Comparison of ENCODE assay signal across 10 mouse cellular contexts in the genomic region with DNA sequence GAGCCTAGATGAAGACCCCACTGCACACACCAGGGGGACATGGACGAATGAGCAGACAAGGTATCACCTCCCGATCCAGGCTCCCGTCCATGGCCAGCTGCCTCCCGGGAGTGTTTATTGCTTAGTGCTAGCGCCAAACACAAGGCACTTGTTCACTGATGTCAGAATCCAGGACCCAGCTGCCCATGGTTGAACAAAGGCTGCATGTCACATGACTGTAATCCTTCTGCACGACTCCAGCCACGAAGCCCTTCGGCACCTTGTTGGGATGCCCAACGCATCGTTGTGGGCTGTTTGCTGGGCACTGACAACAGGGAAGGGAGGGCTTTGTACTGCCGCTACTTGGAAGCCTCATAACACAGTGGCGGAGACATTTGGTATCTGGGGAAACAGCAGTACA. TPM values are rescaled to one million over a fixed set of nuclear protein-coding genes. Genes with fewer than 3 reads are reported as not detected.
DNase-seq lines count a peak whose midpoint lies in the region; ATAC-seq and TF ChIP-seq lines count a peak whose summit lies in the region.
"Had no signal": no experiment of that assay in that cellular context is flagged by ENCODE, and none has a peak within 500 bp of the region (broad histone marks: within the 10 kb centered on the region; RNA-seq: fewer than 3 reads in every experiment).

Gene B230104I21Rik (plus strand): TSS at position 367 of the 400 bp plus-strand sequence.

- peaks cover 22 to 37% of the 10 kb centered on the region in 2 experiments for H3K4me1 ChIP-seq in heart, embryonic 14.5 days (ENCODE audit: control insufficient read depth in 2 of 2, insufficient read depth in 2 of 2, low read length in 2 of 2)
- H3K4me1 ChIP-seq in embryonic facial prominence, embryonic 10.5 days = peaks cover 70% of the 10 kb centered on the region
- 0 out of 2 replicates have a peak, but pooled peaks cover 6% of the 10 kb centered on the region for H3K4me1 ChIP-seq in hindbrain, postnatal 0 days (ENCODE audit: insufficient read depth, low read length)
- peaks cover 5% of the 10 kb centered on the region for H3K4me1 ChIP-seq in limb, embryonic 15.5 days

- H3K4me2 ChIP-seq in heart, embryonic 14.5 days (ENCODE audit: low read length) = peak within 1 kb of the TSS; percentile 50
- H3K4me2 ChIP-seq in hindbrain, postnatal 0 days (ENCODE audit: low read depth, low read length) = peak within 1 kb of the TSS; percentile 40
- peak within 1 kb of the TSS; percentile 35 for H3K4me2 ChIP-seq in limb, embryonic 15.5 days

- H3K9ac ChIP-seq in heart, embryonic 14.5 days (ENCODE audit: low read length) = no peak within 1 kb of the TSS; the same call in 1 of the 2 replicates
- no peak within 1 kb of the TSS for H3K9ac ChIP-seq in hindbrain, postnatal 0 days (replicated peaks; ENCODE audit: low read length)
- H3K9ac ChIP-seq in limb, embryonic 15.5 days = no peak within 1 kb of the TSS

- DNase-seq in heart, postnatal 4 days = no peak
- DNase-seq in embryonic facial prominence, embryonic 10.5 days (ENCODE audit: low spot score) = no peak
- peak; percentile 73 for DNase-seq in hindbrain, postnatal 0 days (ENCODE audit: low spot score)
- peak; percentile 30 for DNase-seq in right cerebral cortex, postnatal 4 days
- DNase-seq in T-cell, adult 2 months (ENCODE audit: low spot score) = no peak
- no peak for DNase-seq in ovary, postnatal 14 days (ENCODE audit: low spot score)

- H3K27ac ChIP-seq in heart, embryonic 14.5 days (replicated peaks in 1 of 2; ENCODE audit: control insufficient read depth in 1 of 2, insufficient read depth in 1 of 2, low read depth in 2 of 2, low read length in 2 of 2) = peak within 1 kb of the TSS; percentile 70 to 75
- H3K27ac ChIP-seq in embryonic facial prominence, embryonic 10.5 days (replicated peaks) = peak within 1 kb of the TSS; percentile 85
- peak within 1 kb of the TSS; percentile 56; the same call in 1 of the 2 replicates for H3K27ac ChIP-seq in hindbrain, postnatal 0 days
- H3K27ac ChIP-seq in limb, embryonic 15.5 days = peak within 1 kb of the TSS; percentile 28; the same call in 1 of the 2 replicates

- H3K36me3 ChIP-seq in heart, embryonic 14.5 days (ENCODE audit: control insufficient read depth, insufficient read depth, low read length) = peaks cover 27% of the 10 kb centered on the region
- H3K36me3 ChIP-seq in embryonic facial prominence, embryonic 10.5 days (replicated peaks) = peaks cover 72% of the 10 kb centered on the region
- no peaks in the 10 kb centered on the region for H3K36me3 ChIP-seq in hindbrain, postnatal 0 days (ENCODE audit: insufficient read depth, low read length)
- H3K36me3 ChIP-seq in limb, embryonic 15.5 days = peaks cover 9% of the 10 kb centered on the region; the same call in 1 of the 2 replicates
- H3K36me3 ChIP-seq: G1E had no signal

- no peak for ATAC-seq in heart, embryonic 14.5 days (ENCODE audit: insufficient number of reproducible peaks, insufficient read depth, low FRiP score, low read depth)
- ATAC-seq in hindbrain, postnatal 0 days = peak; percentile 85
- ATAC-seq in limb, embryonic 15.5 days (ENCODE audit: insufficient number of reproducible peaks, low FRiP score, low TSS enrichment, low read depth) = no peak

- no peaks in the 10 kb centered on the region for H3K9me3 ChIP-seq in heart, embryonic 14.5 days (ENCODE audit: control insufficient read depth, low read length)
- H3K9me3 ChIP-seq in embryonic facial prominence, embryonic 10.5 days = no peaks in the 10 kb centered on the region
- H3K9me3 ChIP-seq in hindbrain, postnatal 0 days (ENCODE audit: low read length) = no peaks in the 10 kb centered on the region
- H3K9me3 ChIP-seq in limb, embryonic 15.5 days = no peaks in the 10 kb centered on the region

- peak within 1 kb of the TSS in 1 of 2 experiments; percentile 10; a peak in 2 of 4 replicates for H3K4me3 ChIP-seq in heart, embryonic 14.5 days (ENCODE audit: control insufficient read depth in 1 of 2, insufficient read depth in 1 of 2, low read depth in 1 of 2, low read length in 2 of 2)
- H3K4me3 ChIP-seq in embryonic facial prominence, embryonic 10.5 days = peak within 1 kb of the TSS; percentile 27; the same call in 1 of the 2 replicates
- H3K4me3 ChIP-seq in hindbrain, postnatal 0 days (ENCODE audit: low read length) = no peak within 1 kb of the TSS
- peak within 1 kb of the TSS; percentile 17 for H3K4me3 ChIP-seq in limb, embryonic 15.5 days

- TF ChIP-seq CTCF in hindbrain, postnatal 0 days (IDR thresholded peaks at IDR 0.05; ENCODE audit: low read depth) = no peak

- WGBS in heart, embryonic 14.5 days = 70% methylated on average over 12 of the region's 12 CpGs
- WGBS in embryonic facial prominence, embryonic 10.5 days = 80% methylated on average over 12 of the region's 12 CpGs
- 27% methylated on average over 12 of the region's 12 CpGs for WGBS in hindbrain, postnatal 0 days
- 61% methylated on average over 12 of the region's 12 CpGs for WGBS in limb, embryonic 15.5 days

- no peaks in the 10 kb centered on the region for H3K27me3 ChIP-seq in heart, embryonic 14.5 days (ENCODE audit: control insufficient read depth, insufficient read depth, low read length)
- peaks cover 80% of the 10 kb centered on the region for H3K27me3 ChIP-seq in embryonic facial prominence, embryonic 10.5 days (replicated peaks; ENCODE audit: low read depth, poor library complexity, severe bottlenecking)
- H3K27me3 ChIP-seq in hindbrain, postnatal 0 days (ENCODE audit: insufficient read depth, low read length) = no peaks in the 10 kb centered on the region
- peaks cover 4% of the 10 kb centered on the region; the same call in 1 of the 2 replicates for H3K27me3 ChIP-seq in limb, embryonic 15.5 days

RNA-seq across cellular contexts. Expression of gene B230104I21Rik, which starts in this region (rescaled TPM):
- not detected in 2 replicates for polyA plus RNA-seq in heart, embryonic 14.5 days (2014; fragmentation: Nextera tagmentation; extraction: Ambion mirVana)
- total RNA-seq in heart, postnatal 4 days (2021) = not detected
- not detected in 2 replicates for polyA plus RNA-seq in embryonic facial prominence, embryonic 10.5 days (2016; fragmentation: Nextera tagmentation; extraction: Ambion mirVana)
- total RNA-seq in hindbrain, postnatal 0 days (2014; rRNA removed) = not detected in 2 replicates
- not detected in 2 replicates for polyA plus RNA-seq in hindbrain, postnatal 0 days (2015; fragmentation: Nextera tagmentation; extraction: Ambion mirVana)
- not detected in 2 replicates for polyA plus RNA-seq in limb, embryonic 15.5 days (2015; fragmentation: Nextera tagmentation; extraction: Ambion mirVana)
- total RNA-seq: G1E; left cerebral cortex, adult 18-20 months had no signal
- polyA plus RNA-seq: G1E had no signal

Comparison
In these comparisons a context has a peak if more than half of its experiments do, and no peak if none do; other contexts are left out.
1. Peak in DNase-seq, ATAC-seq, H3K27ac ChIP-seq and H3K4me2 ChIP-seq in hindbrain, postnatal 0 days; RNA of the gene not detected or under 1 TPM.
2. H3K27ac ChIP-seq: peak in every context shown above with its lines; median percentile 85 in embryonic facial prominence, embryonic 10.5 days; 72 in heart, embryonic 14.5 days; 56 in hindbrain, postnatal 0 days; 28 in limb, embryonic 15.5 days.